Mouse (Mus musculus) heart, embryonic 16.5 days (tissue): ENCODE results near the gene Gna11. TPM values are rescaled to one million over a fixed set of nuclear protein-coding genes. Genes with fewer than 3 reads are reported as not detected.

Source experiments
- ATAC-seq: fragments of 200-750 bp; cut with Nextera tagmentation; replicated peaks from 2 replicates; pipeline ENCODE4 v1.8.0; 2017; ENCODE audit warnings: moderate number of reproducible peaks; ENCODE audit not compliant: insufficient read depth, low FRiP score; ENCODE audit errors: extremely low read depth
- H3K27ac ChIP-seq: fragments of 300-500 bp; sonication (generic); 2 replicates; pipeline ENCODE4 v1.5.1; 2014; ENCODE audit warnings: mild to moderate bottlenecking, low read length, control low read depth, moderate library complexity
- H3K27me3 ChIP-seq: fragments of 300-500 bp; sonication (generic); 2 replicates; pipeline ENCODE4 v1.6.1; 2014; ENCODE audit warnings: low read length, mixed read lengths; ENCODE audit not compliant: control insufficient read depth, insufficient read depth
- H3K36me3 ChIP-seq: fragments of 300-500 bp; sonication (generic); 2 replicates; pipeline ENCODE4 v1.6.1; 2014; ENCODE audit not compliant: control insufficient read depth, insufficient read depth
- H3K4me1 ChIP-seq: fragments of 300-500 bp; sonication (generic); 2 replicates; pipeline ENCODE4 v1.6.1; 2014; ENCODE audit warnings: low read length, mixed read lengths; ENCODE audit not compliant: control insufficient read depth, insufficient read depth
- H3K4me2 ChIP-seq: fragments of 300-500 bp; sonication (generic); 2 replicates; pipeline ENCODE4 v1.6.1; 2014; ENCODE audit warnings: low read depth, mild to moderate bottlenecking, control low read depth, low read length
- H3K4me3 ChIP-seq: fragments of 300-500 bp; sonication (generic); 2 replicates; pipeline ENCODE4 v1.5.1; 2014; ENCODE audit warnings: mild to moderate bottlenecking, control low read depth, low read length
- H3K9ac ChIP-seq: fragments of 300-500 bp; sonication (generic); 2 replicates; pipeline ENCODE4 v1.6.1; 2014; ENCODE audit warnings: low read length, control low read depth
- H3K9me3 ChIP-seq: fragments of 300-500 bp; sonication (generic); replicated peaks from 2 replicates; pipeline ENCODE4 v1.6.1; 2016; ENCODE audit warnings: low read length; ENCODE audit not compliant: control insufficient read depth
- whole genome bisulfite sequencing: fragments of 180-500 bp; shearing (Covaris S2); extraction: QIAGEN DNeasy Blood & Tissue Kit; methylation state at CpG from one replicate; pipeline ENCODE4 v1.1.7; 2014; 5-methylcytosine and 5-hydroxymethylcytosine counted together
- polyA plus RNA-seq: library from polyadenylated mRNA; unstranded; fragments of >200 nt; fragmentation: Nextera tagmentation; extraction: Ambion mirVana; gene quantifications from 2 replicates; pipeline ENCODE4 v1.2.1, GENCODE M21; 2015

Gene Gna11
- polyA plus RNA-seq, 1 experiment from 2014 or later, result 57.4 TPM

DNA sequence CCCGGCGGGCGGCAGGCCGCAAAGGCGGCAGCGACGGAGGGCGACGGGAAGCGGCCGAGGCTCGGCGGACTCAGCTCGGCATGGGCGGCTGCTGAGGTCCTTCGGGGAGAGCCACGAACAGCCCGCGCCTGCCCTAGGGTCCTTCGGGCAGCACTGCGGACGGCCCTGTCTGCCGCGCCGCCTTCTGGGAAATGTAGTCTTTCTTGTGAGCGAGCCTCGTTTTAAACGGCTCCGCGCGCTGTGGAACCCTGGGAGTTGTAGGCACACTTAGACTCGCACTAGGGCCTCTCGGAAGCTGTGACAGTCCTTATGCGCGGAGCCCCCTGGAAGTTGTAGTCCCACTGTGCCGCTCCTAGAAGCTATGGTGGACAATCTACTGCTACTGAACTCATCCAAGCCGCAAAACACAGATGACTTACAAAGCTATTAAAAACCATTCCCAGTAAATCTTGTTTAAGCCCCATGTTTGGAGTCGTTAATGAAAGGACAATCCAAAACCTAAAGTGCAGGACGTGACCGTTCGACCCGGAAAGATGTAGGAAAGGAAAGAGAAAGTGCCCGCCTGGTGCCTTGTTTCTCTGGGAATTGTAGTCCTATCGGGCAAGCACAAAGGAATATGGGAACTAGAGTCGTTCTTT, 48.6 kb downstream of the Gna11 start, which contains the start of gene Ncln:
Ncln (minus strand) TSS at position 129 of the 638 bp plus-strand sequence.
- WGBS, result under 1% methylated on average over 45 of the region's 45 CpGs
- no peaks in the 10 kb centered on the region for H3K27me3 ChIP-seq
- peak within 1 kb of the TSS; percentile 90 for H3K27ac ChIP-seq
- H3K4me3 ChIP-seq, result peak within 1 kb of the TSS; percentile 87
- peak; percentile 95 for ATAC-seq
- peaks cover 13% of the 10 kb centered on the region for H3K36me3 ChIP-seq
- H3K9ac ChIP-seq, result peak within 1 kb of the TSS; percentile 92
- no peaks in the 10 kb centered on the region for H3K9me3 ChIP-seq
- peaks cover 14% of the 10 kb centered on the region for H3K4me1 ChIP-seq
- H3K4me2 ChIP-seq, result peak within 1 kb of the TSS; percentile 94

DNA sequence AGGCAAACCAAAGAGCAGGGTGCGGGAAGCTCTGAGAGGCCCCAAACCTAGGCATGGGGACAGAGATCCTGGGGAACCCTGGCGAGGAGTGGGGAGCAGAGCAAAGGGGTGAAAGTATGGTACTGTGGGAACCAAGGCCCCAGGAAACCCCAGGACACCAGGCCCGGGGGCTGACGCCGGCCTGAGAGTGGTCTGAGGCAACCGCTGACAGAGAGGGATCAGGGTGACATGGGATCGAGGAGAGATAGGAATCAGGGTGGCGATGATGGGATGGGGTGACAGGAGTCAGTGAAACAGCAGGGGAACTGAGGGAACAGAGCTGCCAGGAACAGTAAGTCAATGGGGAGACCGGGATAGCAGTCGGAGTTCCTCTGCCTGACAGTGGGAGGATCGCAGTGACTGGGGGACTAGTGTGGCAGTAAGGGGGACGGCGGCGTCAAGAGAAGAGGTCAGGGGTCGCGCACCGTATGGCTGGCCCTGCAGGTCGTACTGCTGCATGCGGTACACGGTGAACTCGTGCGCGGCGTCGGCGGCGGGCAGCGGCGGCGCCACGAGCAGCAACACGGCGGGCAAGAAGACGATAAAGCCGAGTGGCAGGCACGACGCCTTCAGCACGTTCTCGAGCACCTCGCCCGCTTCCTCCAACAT, 49.2 kb downstream of the Gna11 start:
- H3K4me3 ChIP-seq, result peak overlapping the region; percentile 87
- ATAC-seq, result peak; percentile 12; the same call in 1 of the 2 replicates
- peak overlapping the region; percentile 61 for H3K27ac ChIP-seq
- H3K4me2 ChIP-seq, result peak overlapping the region; percentile 94
- H3K9ac ChIP-seq, result peak overlapping the region; percentile 92
- H3K4me1 ChIP-seq, result peaks cover 14% of the 10 kb centered on the region
- 1% methylated on average over 41 of the region's 41 CpGs for WGBS
- no peaks in the 10 kb centered on the region for H3K27me3 ChIP-seq
- H3K36me3 ChIP-seq, result peaks cover 19% of the 10 kb centered on the region
- no peaks in the 10 kb centered on the region for H3K9me3 ChIP-seq

DNA sequence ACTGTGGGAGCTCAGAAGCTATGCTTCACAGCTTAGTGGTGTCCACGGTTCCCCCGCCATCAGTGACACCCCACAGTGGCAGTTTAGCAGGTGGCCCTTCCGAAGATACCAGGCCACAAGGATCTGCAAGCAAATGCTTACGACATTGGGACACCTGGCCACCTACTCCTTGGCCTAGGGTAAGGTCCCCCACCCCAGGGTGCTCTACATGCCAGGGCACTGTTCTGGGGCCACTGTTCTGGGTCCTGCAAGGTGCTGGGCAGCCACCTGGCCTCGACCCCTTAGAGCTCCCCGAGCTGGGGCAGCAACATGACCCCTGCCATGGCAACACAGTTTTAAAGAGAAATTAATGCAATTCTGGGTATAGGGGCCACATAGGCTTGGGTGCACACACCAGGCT, 49.8 kb downstream of the Gna11 start:
- peak overlapping the region; percentile 94 for H3K4me2 ChIP-seq
- H3K4me3 ChIP-seq, result peak overlapping the region; percentile 87
- 69% methylated on average over 6 of the region's 6 CpGs for WGBS
- no peaks in the 10 kb centered on the region for H3K27me3 ChIP-seq
- peak overlapping the region; percentile 92 for H3K9ac ChIP-seq
- H3K9me3 ChIP-seq, result no peaks in the 10 kb centered on the region
- peaks cover 25% of the 10 kb centered on the region for H3K36me3 ChIP-seq
- H3K4me1 ChIP-seq, result peaks cover 14% of the 10 kb centered on the region
- H3K27ac ChIP-seq, result no peak overlapping the region
- ATAC-seq, result no peak

- 86% methylated on average over 11 of the region's 11 CpGs for WGBS
- ATAC-seq, result no peak
- Histone ChIP-seq H3K27ac (no peak overlapping the region), H3K4me2 (peak overlapping the region; percentile 94; the same call in 1 of the 2 replicates), H3K4me1 (peaks cover 14% of the 10 kb centered on the region), H3K4me3 (no peak overlapping the region), H3K9ac (no peak overlapping the region), H3K9me3 (no peaks in the 10 kb centered on the region), H3K36me3 (peaks cover 28% of the 10 kb centered on the region), H3K27me3 (no peaks in the 10 kb centered on the region)
Observed at GRCm38 (mm10) chr10:81494260-81495041, 50.5 kb downstream of the Gna11 start.

GRCm38 (mm10) chr10:81493601-81494220, 51.3 kb downstream of the Gna11 start:
- H3K27me3 ChIP-seq, result no peaks in the 10 kb centered on the region
- no peak overlapping the region for H3K9ac ChIP-seq
- H3K27ac ChIP-seq, result no peak overlapping the region
- no peak overlapping the region for H3K4me3 ChIP-seq
- H3K4me1 ChIP-seq, result peaks cover 14% of the 10 kb centered on the region
- peaks cover 31% of the 10 kb centered on the region for H3K36me3 ChIP-seq
- H3K9me3 ChIP-seq, result no peaks in the 10 kb centered on the region
- ATAC-seq, result no peak
- 80% methylated on average over 8 of the region's 8 CpGs for WGBS
- no peak overlapping the region for H3K4me2 ChIP-seq

GRCm38 (mm10) chr10:81492606-81493240, 52.3 kb downstream of the Gna11 start:
- no peaks in the 10 kb centered on the region for H3K27me3 ChIP-seq
- H3K9me3 ChIP-seq, result no peaks in the 10 kb centered on the region
- H3K27ac ChIP-seq, result no peak overlapping the region
- H3K4me3 ChIP-seq, result no peak overlapping the region
- H3K4me1 ChIP-seq, result peaks cover 18% of the 10 kb centered on the region
- no peak overlapping the region for H3K4me2 ChIP-seq
- ATAC-seq, result no peak
- H3K9ac ChIP-seq, result no peak overlapping the region
- peaks cover 41% of the 10 kb centered on the region for H3K36me3 ChIP-seq
- 91% methylated on average over 11 of the region's 11 CpGs for WGBS

DNA sequence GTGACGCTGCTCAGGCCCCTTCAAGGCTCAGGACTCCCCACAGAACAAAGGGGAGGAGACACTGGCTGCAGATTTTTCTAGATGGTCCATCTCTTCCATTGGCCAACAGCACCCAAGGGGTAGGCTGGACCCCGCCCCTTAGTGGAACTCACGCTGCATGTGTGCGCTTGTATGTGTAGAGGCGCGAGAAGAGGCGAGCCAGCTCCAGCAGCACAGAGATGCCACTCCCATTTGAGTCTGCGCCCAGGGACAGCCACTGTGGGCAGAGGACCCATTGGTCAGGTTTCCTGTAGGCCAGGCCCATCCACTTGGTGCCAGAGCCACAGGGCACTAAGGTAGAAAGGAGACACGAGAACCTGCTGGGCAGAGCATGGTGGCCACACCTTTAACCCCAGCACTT, 54.0 kb downstream of the Gna11 start:
- no peak for ATAC-seq
- Histone ChIP-seq H3K4me1 (peaks cover 18% of the 10 kb centered on the region), H3K27me3 (no peaks in the 10 kb centered on the region), H3K4me3 (no peak overlapping the region), H3K36me3 (peaks cover 52% of the 10 kb centered on the region), H3K4me2 (no peak overlapping the region), H3K9ac (no peak overlapping the region), H3K9me3 (no peaks in the 10 kb centered on the region), H3K27ac (no peak overlapping the region)
- WGBS, result 88% methylated on average over 9 of the region's 9 CpGs

GRCm38 (mm10) chr10:81489941-81490340, 55.0 kb downstream of the Gna11 start:
- no peak overlapping the region for H3K27ac ChIP-seq
- peaks cover 16% of the 10 kb centered on the region for H3K4me1 ChIP-seq
- 81% methylated on average over 14 of the region's 14 CpGs for WGBS
- H3K9ac ChIP-seq, result no peak overlapping the region
- H3K36me3 ChIP-seq, result peaks cover 52% of the 10 kb centered on the region
- no peaks in the 10 kb centered on the region for H3K27me3 ChIP-seq
- no peak overlapping the region for H3K4me3 ChIP-seq
- H3K4me2 ChIP-seq, result no peak overlapping the region
- no peak for ATAC-seq
- H3K9me3 ChIP-seq, result no peaks in the 10 kb centered on the region
